Mouse (Mus musculus): ENCODE data around the gene Ehbp1. TPM values are rescaled to one million over a fixed set of nuclear protein-coding genes. Genes with fewer than 3 reads are reported as not detected.

The Ehbp1 gene
- polyA plus RNA-seq, 1 experiment from 2014 or later = 45.8 TPM

DNA sequence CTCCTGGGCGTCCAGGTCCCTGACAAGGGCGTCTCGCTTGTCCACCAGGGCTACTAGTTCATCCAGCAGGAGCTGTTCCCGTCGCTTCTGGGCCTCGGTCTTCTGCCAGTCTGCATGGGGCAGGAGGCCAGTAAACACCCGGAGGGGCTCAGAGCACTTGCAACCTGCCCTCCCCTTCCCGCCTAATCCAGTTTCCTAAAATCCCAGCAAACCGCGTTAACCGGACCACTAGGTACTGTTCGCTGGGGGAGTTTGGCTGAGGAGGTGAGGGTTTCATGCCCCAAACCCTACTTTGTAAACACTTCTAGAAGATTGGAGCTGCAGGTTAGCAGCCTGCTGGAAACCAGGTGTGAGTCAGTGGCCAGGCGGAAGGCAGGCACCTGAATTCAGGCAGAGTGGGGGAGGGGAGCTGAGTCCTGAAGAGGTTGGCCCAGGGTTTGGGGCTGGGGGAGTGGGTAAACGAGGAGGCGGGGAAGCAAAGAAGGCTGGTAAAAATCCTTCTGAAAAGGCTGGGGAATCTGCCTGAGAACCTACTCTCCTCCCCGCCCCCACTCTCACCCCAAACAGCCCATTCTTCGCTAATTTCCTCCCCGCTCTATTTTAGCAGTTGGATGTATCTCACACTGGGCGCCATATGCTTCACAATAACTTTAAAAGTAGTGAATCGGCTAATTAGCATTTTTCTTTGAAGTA is 334.9 kb downstream of the Ehbp1 start:
- ATAC-seq (replicated peaks; ENCODE audit: insufficient number of reproducible peaks, insufficient read depth, low FRiP score, low read depth) = no peak
- H3K9ac ChIP-seq = no peak overlapping the region
- no peak overlapping the region for H3K4me3 ChIP-seq
- no peaks in the 10 kb centered on the region for H3K36me3 ChIP-seq
- no peak overlapping the region for H3K27ac ChIP-seq
- H3K9me3 ChIP-seq (replicated peaks) = no peaks in the 10 kb centered on the region
- no peak overlapping the region for H3K4me2 ChIP-seq
- WGBS = 40% methylated on average over 20 of the region's 20 CpGs
- H3K27me3 ChIP-seq = peaks cover 44% of the 10 kb centered on the region
- peaks cover 22% of the 10 kb centered on the region for H3K4me1 ChIP-seq (replicated peaks)

DNA sequence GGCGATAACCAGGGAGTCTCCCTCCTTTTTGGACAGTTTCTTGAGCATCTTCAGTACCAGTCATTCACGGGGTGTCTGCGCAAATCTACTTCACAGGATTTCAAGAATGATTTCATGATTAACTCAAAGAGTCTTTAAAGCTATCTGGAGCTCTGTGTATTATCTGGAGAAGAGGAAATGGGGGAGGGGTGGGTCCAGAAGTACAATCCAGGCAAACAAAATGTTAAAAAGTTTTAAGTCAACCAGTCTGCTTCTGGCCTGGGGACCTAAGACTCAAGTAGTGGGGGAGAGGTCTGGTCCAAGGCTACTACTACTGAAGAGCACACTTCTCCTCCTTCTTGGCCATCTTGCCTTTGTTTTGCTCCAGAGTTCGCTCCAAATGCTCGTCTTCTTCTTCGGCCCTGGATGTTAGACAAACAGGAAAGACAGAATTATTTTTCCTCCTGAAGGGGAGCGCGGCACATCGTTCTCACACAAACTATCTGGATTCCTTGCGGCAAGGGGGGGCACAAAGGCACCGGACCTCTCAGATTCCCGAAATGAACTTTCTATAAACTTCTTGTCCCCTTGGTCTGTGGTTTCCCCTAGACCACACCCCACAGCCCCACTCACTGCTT is 335.5 kb downstream of the Ehbp1 start:
- no peak overlapping the region for H3K4me2 ChIP-seq
- H3K4me3 ChIP-seq = no peak overlapping the region
- WGBS = 62% methylated on average over 12 of the region's 12 CpGs

DNA sequence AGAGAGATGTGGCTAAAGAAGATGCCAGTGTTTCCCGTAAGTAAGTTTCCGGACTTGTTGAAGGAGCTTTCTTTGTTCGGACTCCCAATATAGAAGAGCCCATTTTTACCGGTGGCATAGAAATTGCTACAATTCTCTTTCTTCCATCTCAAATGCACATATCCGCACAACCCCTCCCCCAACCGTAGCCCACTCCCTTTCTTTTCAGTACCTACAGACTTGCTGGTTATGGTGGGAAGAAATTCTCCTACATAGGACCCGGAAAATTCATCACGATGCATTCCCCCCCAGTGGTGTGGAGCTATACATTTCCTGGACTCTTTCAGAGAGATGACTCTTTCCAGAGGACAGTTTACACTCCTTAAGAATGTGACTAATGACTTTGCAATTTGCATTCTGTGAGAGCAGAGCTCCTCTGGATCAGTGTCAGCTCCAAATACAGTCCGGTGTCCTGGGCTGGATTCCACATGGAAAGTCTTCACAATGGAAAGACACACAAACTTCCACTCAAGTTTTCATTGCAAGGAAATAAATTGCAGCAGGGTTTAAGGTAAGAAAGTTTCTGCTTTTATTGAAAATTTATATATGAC is 336.7 kb downstream of the Ehbp1 start:
- H3K4me1 ChIP-seq (replicated peaks) = peaks cover 39% of the 10 kb centered on the region

More for the DNA sequence above, 335.5 kb downstream of the Ehbp1 start:
- no peak overlapping the region for H3K9ac ChIP-seq
- peaks cover 27% of the 10 kb centered on the region for H3K4me1 ChIP-seq (replicated peaks)
- ATAC-seq (replicated peaks; ENCODE audit: insufficient number of reproducible peaks, insufficient read depth, low FRiP score, low read depth) = no peak
- H3K36me3 ChIP-seq = no peaks in the 10 kb centered on the region
- no peak overlapping the region for H3K27ac ChIP-seq
- H3K27me3 ChIP-seq = peaks cover 50% of the 10 kb centered on the region
- H3K9me3 ChIP-seq (replicated peaks) = no peaks in the 10 kb centered on the region

DNA sequence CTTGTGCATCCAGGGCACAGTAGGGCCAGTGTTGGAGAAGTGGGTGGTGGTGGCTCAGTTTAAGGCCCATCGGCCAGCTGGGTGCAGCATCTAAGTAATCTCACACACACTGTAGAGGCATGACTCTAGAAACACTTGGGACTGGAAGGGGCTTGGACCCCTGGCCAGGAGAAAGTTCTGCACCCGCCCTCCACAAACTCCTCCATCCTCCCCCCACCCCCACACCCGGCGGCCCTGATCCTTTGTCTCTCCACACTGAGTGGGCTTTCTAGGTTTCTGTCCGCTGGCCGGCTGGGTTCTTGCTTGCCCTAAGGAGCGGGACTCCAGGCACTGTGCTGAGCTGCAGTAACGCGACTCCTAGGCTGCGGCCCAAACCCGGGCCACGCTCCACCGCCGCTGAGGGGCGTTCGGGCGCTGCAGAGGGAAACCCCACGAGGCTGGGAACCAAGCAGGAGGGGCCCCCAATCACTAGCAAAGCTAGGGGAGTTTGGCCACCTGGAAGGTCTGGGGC is 337.7 kb downstream of the Ehbp1 start:
- H3K27ac ChIP-seq = no peak overlapping the region
- 13% methylated on average over 18 of the region's 18 CpGs for WGBS
- H3K9me3 ChIP-seq (replicated peaks) = no peaks in the 10 kb centered on the region
- H3K27me3 ChIP-seq = peaks cover 65% of the 10 kb centered on the region
- ATAC-seq (replicated peaks; ENCODE audit: insufficient number of reproducible peaks, insufficient read depth, low FRiP score, low read depth) = no peak
- peak overlapping the region; percentile 3; the same call in 1 of the 2 replicates for H3K4me3 ChIP-seq
- no peak overlapping the region for H3K9ac ChIP-seq
- peaks cover 40% of the 10 kb centered on the region for H3K4me1 ChIP-seq (replicated peaks)
- no peaks in the 10 kb centered on the region for H3K36me3 ChIP-seq
- peak overlapping the region; percentile 25; the same call in 1 of the 2 replicates for H3K4me2 ChIP-seq

More for the DNA sequence above, 336.7 kb downstream of the Ehbp1 start:
- 48% methylated on average over 9 of the region's 9 CpGs for WGBS
- no peak overlapping the region for H3K4me3 ChIP-seq
- no peak overlapping the region for H3K4me2 ChIP-seq
- H3K9ac ChIP-seq = no peak overlapping the region
- no peak overlapping the region for H3K27ac ChIP-seq
- H3K36me3 ChIP-seq = no peaks in the 10 kb centered on the region
- no peaks in the 10 kb centered on the region for H3K9me3 ChIP-seq (replicated peaks)
- H3K27me3 ChIP-seq = peaks cover 61% of the 10 kb centered on the region
- no peak for ATAC-seq (replicated peaks; ENCODE audit: insufficient number of reproducible peaks, insufficient read depth, low FRiP score, low read depth)

GRCm38 (mm10) chr11:22003341-22003981 is 338.6 kb downstream of the Ehbp1 start:
- peak overlapping the region; percentile 97 for H3K4me2 ChIP-seq
- H3K27me3 ChIP-seq = peaks cover 74% of the 10 kb centered on the region
- WGBS = 2% methylated on average over 31 of the region's 31 CpGs
- H3K27ac ChIP-seq = no peak overlapping the region
- H3K9me3 ChIP-seq (replicated peaks) = no peaks in the 10 kb centered on the region
- H3K4me3 ChIP-seq = peak overlapping the region; percentile 66
- no peaks in the 10 kb centered on the region for H3K36me3 ChIP-seq
- H3K4me1 ChIP-seq (replicated peaks) = peaks cover 40% of the 10 kb centered on the region
- no peak for ATAC-seq (replicated peaks; ENCODE audit: insufficient number of reproducible peaks, insufficient read depth, low FRiP score, low read depth)
- H3K9ac ChIP-seq = no peak overlapping the region

DNA sequence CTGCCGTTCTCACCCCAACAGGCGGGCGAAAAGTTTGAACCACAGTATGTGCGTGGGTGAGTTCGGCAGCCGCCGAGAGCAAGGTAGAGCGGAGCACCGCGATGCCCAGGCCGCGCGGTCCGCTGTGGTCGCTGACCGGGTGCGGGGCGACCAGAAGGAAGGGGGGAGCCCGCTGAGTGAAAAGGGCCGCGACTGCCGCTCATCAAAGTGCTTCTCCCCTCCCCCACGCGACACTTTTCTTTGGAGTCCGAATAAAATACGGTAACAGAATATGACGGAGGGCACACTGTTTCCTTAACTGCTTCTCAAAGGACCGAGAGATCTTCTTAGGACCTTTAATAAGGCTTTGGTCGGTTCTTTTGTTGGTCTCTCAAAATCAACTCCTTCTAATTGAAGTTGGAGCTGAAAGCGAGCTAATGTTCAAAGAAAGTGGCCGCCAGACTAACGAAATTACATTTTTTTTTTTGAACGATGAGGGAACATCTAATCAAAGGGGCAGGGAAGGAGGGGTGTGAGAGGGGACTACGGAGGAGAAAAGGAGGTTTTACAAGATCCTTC is 339.2 kb downstream of the Ehbp1 start, which contains the start of gene Otx1:
TSS of gene Otx1 (minus strand) at position 115 of the 558 bp plus-strand sequence.
- peak within 1 kb of the TSS; percentile 48 for H3K9ac ChIP-seq
- H3K9me3 ChIP-seq (replicated peaks) = no peaks in the 10 kb centered on the region
- H3K4me3 ChIP-seq = peak within 1 kb of the TSS; percentile 66
- H3K4me1 ChIP-seq (replicated peaks) = peaks cover 40% of the 10 kb centered on the region
- peaks cover 76% of the 10 kb centered on the region for H3K27me3 ChIP-seq
- WGBS = under 1% methylated on average over 34 of the region's 34 CpGs
- peak within 1 kb of the TSS; percentile 97 for H3K4me2 ChIP-seq
- H3K27ac ChIP-seq = no peak within 1 kb of the TSS
- ATAC-seq (replicated peaks; ENCODE audit: insufficient number of reproducible peaks, insufficient read depth, low FRiP score, low read depth) = no peak
- H3K36me3 ChIP-seq = no peaks in the 10 kb centered on the region

DNA sequence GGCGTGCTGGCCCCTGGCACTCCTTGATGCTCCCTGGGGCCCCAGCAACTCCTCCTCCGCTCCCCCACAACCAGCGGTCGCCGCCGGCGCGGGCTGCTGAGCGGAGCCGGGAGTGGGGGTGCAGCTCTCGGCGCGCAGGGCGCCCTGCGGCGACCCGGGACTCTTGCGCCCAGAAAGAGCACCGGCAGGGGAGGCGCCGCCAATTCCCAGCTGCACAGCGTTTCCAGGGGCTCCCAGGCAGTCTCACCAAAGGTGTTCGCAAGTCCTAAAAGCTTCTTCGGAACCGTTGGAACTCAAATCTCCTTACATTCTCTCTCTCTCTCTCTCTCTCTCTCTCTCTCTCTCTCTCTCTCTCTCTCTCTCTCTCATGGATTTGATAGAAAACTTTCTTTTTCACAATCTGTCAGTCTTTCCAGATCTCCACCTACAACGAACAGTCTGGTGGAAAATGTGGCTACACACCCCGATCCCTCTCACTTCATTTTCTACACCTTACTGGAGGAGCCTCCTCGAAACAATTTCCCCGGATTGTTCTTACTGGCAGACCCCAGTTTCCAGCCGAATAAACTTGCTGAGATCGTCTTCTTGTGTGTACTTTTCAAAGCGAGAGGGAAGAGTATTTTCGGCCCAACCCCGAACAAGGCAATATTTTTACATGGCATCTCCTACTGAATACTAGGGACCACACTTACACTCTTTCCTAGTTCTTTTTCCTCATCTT is 339.9 kb downstream of the Ehbp1 start:
- Histone ChIP-seq H3K4me2 (peak overlapping the region; percentile 97), H3K9me3 (replicated peaks) (no peaks in the 10 kb centered on the region), H3K4me3 (peak overlapping the region; percentile 66), H3K36me3 (no peaks in the 10 kb centered on the region), H3K4me1 (replicated peaks) (peaks cover 40% of the 10 kb centered on the region), H3K9ac (peak overlapping the region; percentile 48), H3K27me3 (peaks cover 78% of the 10 kb centered on the region), H3K27ac (no peak overlapping the region)
- under 1% methylated on average over 34 of the region's 34 CpGs for WGBS
- no peak; the same call in 1 of the 2 replicates for ATAC-seq (replicated peaks; ENCODE audit: insufficient number of reproducible peaks, insufficient read depth, low FRiP score, low read depth)

GRCm38 (mm10) chr11:22001321-22002061 is 340.6 kb downstream of the Ehbp1 start:
- peaks cover 78% of the 10 kb centered on the region for H3K27me3 ChIP-seq
- H3K9me3 ChIP-seq (replicated peaks) = no peaks in the 10 kb centered on the region

GRCm38 (mm10) chr11:22000316-22001076 is 341.6 kb downstream of the Ehbp1 start:
- no peak for ATAC-seq (replicated peaks; ENCODE audit: insufficient number of reproducible peaks, insufficient read depth, low FRiP score, low read depth)
- H3K4me1 ChIP-seq (replicated peaks) = peaks cover 56% of the 10 kb centered on the region
- peak overlapping the region; percentile 97 for H3K4me2 ChIP-seq
- no peaks in the 10 kb centered on the region for H3K36me3 ChIP-seq
- H3K27ac ChIP-seq = no peak overlapping the region
- WGBS = 9% methylated on average over 48 of the region's 48 CpGs
- peaks cover 78% of the 10 kb centered on the region for H3K27me3 ChIP-seq
- H3K9ac ChIP-seq = no peak overlapping the region
- H3K4me3 ChIP-seq = peak overlapping the region; percentile 66
- no peaks in the 10 kb centered on the region for H3K9me3 ChIP-seq (replicated peaks)

More at GRCm38 (mm10) chr11:22001321-22002061, 340.6 kb downstream of the Ehbp1 start:
- Histone ChIP-seq H3K27ac (no peak overlapping the region), H3K4me2 (peak overlapping the region; percentile 97), H3K36me3 (no peaks in the 10 kb centered on the region), H3K9ac (peak overlapping the region; percentile 48), H3K4me3 (peak overlapping the region; percentile 66), H3K4me1 (replicated peaks) (peaks cover 47% of the 10 kb centered on the region)
- WGBS = under 1% methylated on average over 49 of the region's 59 CpGs
- ATAC-seq (replicated peaks; ENCODE audit: insufficient number of reproducible peaks, insufficient read depth, low FRiP score, low read depth) = peak; percentile 76
